Mouse (Mus musculus): ENCODE measurements around the gene Rims3.

GRCm38 (mm10) chr4:120888884-120889283, 34.3 kb downstream of the Rims3 start:
- no peak for TF ChIP-seq GATA1 (IDR thresholded peaks at IDR 0.05; ENCODE audit: borderline replicate concordance, low read length)
- TF ChIP-seq FLI1 (IDR thresholded peaks at IDR 0.05; ENCODE audit: low read length), result no peak

Data from megakaryocyte, embryonic 14.5 days (primary cell).